Mouse (Mus musculus): ENCODE measurements around the gene Syngap1.
A peak's percentile ranks its signal among the peaks of the same experiment; 100 is the strongest.
"Not testable (repeated sequence)": the region's sequence is repeated elsewhere in the genome, so short reads cannot be mapped to it uniquely, and the experiment has no call there.

Syngap1 gene

DNA sequence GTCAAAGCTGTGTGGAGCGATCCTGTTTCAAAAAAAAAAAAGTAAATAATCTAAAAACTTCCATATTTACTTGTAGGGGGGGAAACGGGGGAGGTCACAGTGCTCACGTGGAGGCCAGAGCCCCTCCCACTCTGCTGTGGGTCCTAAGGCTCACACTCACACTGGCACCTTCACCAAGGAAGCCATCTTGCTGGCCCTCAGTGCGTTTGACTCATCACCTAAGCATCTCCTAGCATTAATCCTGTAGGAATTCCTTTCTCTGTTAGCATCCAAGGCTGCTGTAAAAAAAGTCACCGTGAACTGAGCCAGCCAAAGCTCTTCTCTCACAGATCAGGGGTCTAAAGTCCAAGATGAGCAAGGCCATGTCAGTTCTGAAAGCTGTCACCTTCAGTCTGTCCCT, 15.3 kb downstream of the Syngap1 start:
- DNase-seq (ENCODE audit: low spot score), result no peak

DNA sequence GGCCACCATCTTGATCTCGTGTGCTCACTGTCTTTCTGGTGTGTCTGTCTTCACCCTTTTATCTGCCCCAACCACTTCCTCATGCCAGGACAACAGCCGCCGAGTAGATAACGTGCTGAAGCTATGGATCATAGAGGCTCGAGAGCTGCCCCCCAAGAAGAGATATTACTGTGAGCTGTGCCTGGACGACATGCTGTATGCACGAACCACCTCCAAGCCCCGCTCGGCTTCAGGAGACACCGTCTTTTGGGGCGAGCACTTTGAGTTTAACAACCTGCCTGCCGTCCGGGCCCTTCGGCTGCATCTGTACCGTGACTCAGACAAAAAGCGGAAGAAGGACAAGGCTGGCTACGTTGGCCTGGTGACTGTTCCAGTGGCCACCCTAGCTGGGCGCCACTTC, 15.8 kb downstream of the Syngap1 start:
- DNase-seq (ENCODE audit: low spot score), result no peak

DNA sequence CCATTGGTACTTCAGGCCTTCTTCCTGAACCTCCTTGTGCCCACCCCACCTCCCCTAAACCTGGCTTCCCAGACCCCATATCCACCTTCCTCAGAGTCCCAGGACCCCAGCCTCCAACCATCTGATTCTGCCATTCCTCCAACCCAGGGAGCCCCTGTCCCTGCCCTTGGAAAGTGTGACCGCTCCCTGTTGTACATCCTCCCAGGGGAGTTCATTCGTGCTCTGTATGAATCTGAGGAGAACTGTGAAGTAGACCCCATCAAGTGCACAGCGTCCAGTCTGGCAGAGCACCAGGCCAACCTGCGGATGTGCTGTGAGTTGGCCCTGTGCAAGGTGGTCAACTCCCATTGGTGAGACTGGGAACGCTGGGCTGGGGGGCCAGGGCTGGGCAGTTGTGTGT, 16.8 kb downstream of the Syngap1 start:
- no peak for DNase-seq (ENCODE audit: low spot score)

DNA sequence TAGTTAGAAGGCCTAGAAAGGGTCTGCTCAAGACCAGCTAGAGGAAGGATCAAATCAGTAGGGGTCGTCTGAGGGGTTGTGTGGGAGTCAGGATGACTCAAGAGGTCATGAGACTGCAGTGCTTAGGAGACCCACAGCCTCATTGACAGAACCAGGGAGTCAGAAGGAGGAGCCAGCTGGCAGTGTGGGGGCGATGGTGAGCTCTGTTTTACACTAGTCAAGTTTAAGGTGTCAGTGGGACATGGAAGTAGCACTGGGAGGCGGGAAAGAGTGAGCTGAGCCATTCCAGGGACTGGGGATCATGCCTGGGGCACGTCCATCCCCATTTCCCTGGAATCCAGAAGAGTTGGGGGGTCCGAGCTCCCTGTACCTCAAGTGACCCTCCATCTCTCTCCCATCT, 17.8 kb downstream of the Syngap1 start:
- no peak for DNase-seq (ENCODE audit: low spot score)

- DNase-seq (ENCODE audit: low spot score), result no peak
Observed at GRCm38 (mm10) chr17:26959815-26960214, 18.8 kb downstream of the Syngap1 start.

GRCm38 (mm10) chr17:26961572-26962240, 20.7 kb downstream of the Syngap1 start:
- DNase-seq (ENCODE audit: low spot score), result no peak

GRCm38 (mm10) chr17:26966993-26967392, 25.9 kb downstream of the Syngap1 start:
- no peak for DNase-seq (ENCODE audit: low spot score)

DNA sequence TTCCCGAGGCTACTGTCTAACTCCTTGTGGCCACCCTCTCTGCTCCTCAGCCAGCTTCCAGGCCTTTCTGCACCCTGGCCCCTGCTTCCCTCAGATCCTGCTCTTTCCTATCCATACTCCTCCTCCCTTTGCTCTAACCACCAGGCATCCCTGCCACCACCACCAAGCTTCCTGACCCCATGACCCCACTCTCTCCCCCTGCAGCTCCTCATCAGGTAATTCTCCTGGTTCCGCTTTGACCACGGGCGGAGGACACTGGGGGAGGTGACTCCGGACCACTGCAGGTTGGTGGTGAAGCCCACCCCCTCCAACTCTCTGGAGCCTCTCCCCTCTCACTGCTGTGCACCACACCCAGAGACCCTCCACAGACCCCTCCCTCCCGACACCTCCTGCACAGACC, 26.4 kb downstream of the Syngap1 start:
- no peak for DNase-seq (ENCODE audit: low spot score)

DNA sequence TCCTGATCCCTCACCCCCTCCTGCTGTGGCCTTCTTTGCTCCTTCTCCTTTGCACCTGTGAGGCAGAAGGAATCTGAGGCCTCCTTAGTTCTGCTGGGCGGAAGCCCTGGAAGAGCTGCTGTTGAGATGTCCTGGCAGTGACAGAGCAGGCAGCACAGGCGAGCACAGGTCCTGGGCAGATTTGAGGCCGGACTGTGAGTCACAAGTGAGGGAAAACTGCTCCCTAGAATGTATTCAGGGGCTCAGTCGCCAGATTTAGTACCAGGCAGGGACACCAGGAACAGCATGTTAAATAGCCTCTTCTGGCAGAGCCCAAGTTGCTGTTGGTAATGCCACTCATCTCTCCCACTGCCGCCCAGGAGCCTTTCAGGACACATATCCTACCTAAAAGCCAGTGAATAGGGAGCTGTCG, 27.2 kb downstream of the Syngap1 start:
- DNase-seq (ENCODE audit: low spot score), result no peak

DNA sequence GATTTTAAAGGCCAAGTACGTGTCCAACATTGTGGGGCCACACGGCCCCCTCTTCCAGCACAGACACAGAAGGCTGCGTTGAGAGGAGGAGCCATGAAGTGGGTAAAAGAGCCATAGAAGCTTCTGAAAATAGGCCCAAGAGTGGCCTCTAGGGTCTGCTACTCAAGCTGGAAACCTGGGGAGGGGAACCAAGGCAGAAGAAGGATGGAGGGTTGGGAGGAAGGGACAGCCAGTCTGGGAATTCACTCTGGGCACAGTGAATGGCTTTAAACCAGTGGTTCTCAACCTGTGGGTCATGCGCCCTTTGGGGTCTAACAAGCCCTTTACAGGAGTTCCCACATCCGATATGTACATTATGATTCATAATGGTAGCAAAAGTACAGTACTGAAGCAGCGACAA, 28.2 kb downstream of the Syngap1 start:
- DNase-seq (ENCODE audit: low spot score), result no peak

- no peak for DNase-seq (ENCODE audit: low spot score)
Observed at GRCm38 (mm10) chr17:26970221-26970620, 29.2 kb downstream of the Syngap1 start.

GRCm38 (mm10) chr17:26971247-26971905, 30.3 kb downstream of the Syngap1 start:
- DNase-seq (ENCODE audit: low spot score), result no peak

GRCm38 (mm10) chr17:26972107-26972506, 31.1 kb downstream of the Syngap1 start:
- DNase-seq (ENCODE audit: low spot score), result no peak

DNA sequence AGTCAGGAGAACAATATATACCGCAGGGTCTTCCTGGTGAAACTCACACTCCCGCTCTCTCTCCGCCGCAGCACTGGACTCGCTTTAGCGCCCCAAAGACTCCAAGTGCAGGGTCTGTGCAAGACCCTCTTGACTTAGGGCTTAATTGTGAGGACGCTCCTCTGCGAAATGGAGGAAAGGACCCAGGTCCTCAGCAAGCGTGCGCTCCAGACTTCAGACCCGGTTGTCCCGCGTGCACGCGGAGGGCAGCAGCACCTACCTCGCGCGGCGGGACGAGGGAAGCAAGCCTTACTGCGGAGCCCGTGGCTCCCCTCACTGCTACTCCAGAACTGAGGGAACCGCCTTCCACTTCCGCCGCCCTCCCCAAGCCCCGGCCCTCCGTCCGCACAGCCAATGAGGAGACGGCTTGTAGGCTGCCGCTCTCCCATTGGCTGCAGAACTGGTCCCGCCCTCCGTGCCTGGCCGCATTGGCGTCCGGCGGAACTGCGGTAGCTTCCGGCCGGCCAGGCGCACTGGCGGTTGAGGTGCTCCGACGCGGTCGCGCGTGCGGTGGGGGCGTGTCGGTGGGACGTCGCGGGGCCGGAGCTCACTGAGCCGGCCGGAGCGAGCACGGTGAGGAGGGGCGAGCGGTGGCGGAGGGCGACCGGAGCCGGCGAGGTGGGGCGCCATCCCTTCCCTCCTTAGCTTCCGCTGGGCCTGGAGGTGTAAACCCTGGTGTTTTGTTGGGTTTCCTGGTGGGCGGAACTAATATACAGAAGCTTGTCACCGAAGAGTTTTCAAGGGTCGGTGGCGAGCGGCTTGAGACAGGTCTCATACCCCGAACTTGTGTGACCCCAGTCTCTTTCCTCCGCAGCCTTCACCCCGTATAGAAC, 31.9 kb downstream of the Syngap1 start, which contains the start of gene Zbtb9:
TSS of gene Zbtb9 (plus strand) at position 465 of the 872 bp plus-strand sequence.
- peak; percentile 94 for DNase-seq (ENCODE audit: low spot score)

DNA sequence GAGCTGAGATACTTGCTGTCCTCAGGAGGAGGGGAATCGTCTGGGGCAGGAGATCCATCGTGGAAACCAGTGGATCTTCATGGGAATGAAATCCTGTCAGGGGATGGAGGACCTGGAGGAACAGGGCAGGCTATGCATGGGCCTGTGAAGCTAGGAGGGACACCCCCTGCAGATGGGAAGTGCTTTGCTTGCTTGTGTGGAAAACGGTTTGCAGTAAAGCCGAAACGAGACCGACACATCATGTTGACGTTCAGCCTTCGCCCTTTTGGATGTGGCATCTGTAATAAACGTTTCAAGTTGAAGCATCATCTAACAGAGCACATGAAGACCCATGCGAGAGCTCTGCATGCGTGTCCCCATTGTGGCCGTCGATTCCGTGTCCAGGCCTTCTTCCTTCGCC, 33.5 kb downstream of the Syngap1 start:
- DNase-seq (ENCODE audit: low spot score), result no peak

GRCm38 (mm10) chr17:26975415-26975814, 34.4 kb downstream of the Syngap1 start:
- no peak for DNase-seq (ENCODE audit: low spot score)

GRCm38 (mm10) chr17:26977354-26977753, 36.3 kb downstream of the Syngap1 start:
- not testable (repeated sequence) for DNase-seq (ENCODE audit: low spot score)

DNA sequence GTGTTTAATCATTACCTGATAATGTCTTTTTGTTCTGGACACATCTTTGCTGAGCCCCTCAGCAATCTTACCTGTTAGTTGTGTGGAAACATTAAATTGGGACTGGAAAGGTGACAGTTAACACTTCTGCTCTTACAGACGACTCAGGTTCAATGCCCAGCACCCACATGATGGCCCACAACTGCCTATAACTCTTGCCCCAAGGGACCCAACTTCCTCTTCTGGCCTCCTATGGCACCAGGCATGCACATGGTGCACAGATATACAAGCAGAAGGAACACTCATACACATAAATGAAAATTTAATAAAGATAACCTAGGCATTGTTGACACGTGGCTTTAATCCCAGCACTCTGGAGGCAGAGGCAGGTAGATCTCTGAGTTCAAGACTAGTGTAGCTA, 38.4 kb downstream of the Syngap1 start:
- no peak for DNase-seq (ENCODE audit: low spot score)

- DNase-seq (ENCODE audit: low spot score), result no peak
Observed at GRCm38 (mm10) chr17:26981050-26981449, 40.0 kb downstream of the Syngap1 start.

- DNase-seq (ENCODE audit: low spot score), result no peak
Observed at GRCm38 (mm10) chr17:26983382-26983781, 42.3 kb downstream of the Syngap1 start.

DNA sequence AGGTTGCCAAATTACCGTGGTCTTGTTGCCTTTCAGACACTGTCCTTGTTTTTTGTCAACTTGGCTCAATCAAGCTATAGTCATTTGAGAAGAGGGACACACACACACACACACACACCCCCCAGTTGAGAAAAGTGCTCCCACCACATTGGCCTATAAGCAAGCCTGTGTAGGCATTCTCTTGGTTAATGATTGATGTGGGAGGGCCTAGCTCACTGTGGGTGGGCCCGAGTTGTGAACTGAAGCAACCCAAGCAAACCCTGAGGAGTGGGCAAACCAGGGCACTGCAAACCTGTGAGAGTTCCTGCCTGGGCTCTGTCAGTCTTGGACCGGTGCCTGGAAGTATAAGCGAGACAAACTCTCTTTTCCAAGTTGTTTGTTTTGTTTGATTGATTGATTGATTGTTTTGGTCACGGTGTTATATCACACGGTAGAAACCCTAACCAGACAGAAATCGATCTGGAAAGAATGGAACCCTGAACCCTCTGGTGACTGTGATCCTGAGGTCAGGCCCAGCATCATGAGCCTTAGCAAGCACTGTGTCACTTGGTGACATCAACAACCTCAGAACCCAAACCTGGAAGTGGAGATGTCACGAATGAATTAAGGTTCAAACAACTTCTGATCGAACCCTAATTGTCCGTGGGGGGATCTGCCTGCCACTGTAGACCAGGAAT, 44.6 kb downstream of the Syngap1 start:
- DNase-seq (ENCODE audit: low spot score), result no peak

DNA sequence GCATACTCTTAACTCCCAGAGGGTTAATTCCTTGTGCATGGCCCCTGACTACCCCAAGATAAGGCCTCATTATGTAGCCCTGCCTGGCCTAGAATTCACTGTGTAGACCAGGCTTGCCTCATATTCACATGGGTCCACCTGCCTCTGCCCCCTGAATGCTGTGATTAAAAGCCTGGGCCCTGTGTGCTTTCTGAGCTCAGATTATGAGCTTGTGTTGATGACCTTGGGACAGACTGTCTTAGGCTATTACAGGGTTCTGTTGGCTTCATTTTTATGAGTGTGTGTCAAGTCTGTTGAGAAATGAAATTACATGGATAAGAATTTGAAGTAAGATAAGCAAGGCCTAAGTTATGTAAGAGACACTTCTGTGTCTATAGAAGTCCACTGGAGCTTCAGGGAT, 49.5 kb downstream of the Syngap1 start:
- no peak for DNase-seq (ENCODE audit: low spot score)
